Mouse (Mus musculus) embryonic facial prominence, embryonic 15.5 days (tissue): Measurements from ENCODE around the gene Pde4b. TPM values are rescaled to one million over a fixed set of nuclear protein-coding genes. Genes with fewer than 3 reads are reported as not detected.

Source experiments
- ATAC-seq: fragments of 200-750 bp; cut with Nextera tagmentation; 2 replicates; pipeline ENCODE4 v1.8.0; 2017; ENCODE audit warnings: low read depth, moderate TSS enrichment; ENCODE audit not compliant: insufficient number of reproducible peaks, low FRiP score, low TSS enrichment
- H3K27ac ChIP-seq: fragments of 300-500 bp; sonication (generic); replicated peaks from 2 replicates; pipeline ENCODE4 v1.5.1; 2015; ENCODE audit warnings: mild to moderate bottlenecking, inconsistent platforms
- H3K27me3 ChIP-seq: fragments of 300-500 bp; sonication (generic); 2 replicates; pipeline ENCODE4 v1.6.1; 2015; ENCODE audit warnings: inconsistent platforms
- H3K36me3 ChIP-seq: fragments of 300-500 bp; sonication (generic); 2 replicates; pipeline ENCODE4 v1.6.1; 2015; ENCODE audit warnings: mild to moderate bottlenecking, inconsistent platforms
- H3K4me1 ChIP-seq: fragments of 300-500 bp; sonication (generic); 2 replicates; pipeline ENCODE4 v1.6.1; 2015; ENCODE audit warnings: inconsistent platforms
- H3K4me2 ChIP-seq: fragments of 300-500 bp; sonication (generic); replicated peaks from 2 replicates; pipeline ENCODE4 v1.6.1; 2015; ENCODE audit warnings: mild to moderate bottlenecking, inconsistent platforms
- H3K4me3 ChIP-seq: fragments of 300-500 bp; sonication (generic); replicated peaks from 2 replicates; pipeline ENCODE4 v1.5.1; 2015; ENCODE audit warnings: mild to moderate bottlenecking, inconsistent platforms
- H3K9ac ChIP-seq: fragments of 300-500 bp; sonication (generic); 2 replicates; pipeline ENCODE4 v1.6.1; 2015; ENCODE audit warnings: inconsistent platforms
- H3K9me3 ChIP-seq: fragments of 300-500 bp; sonication (generic); replicated peaks from 2 replicates; pipeline ENCODE4 v1.6.1; 2016; ENCODE audit warnings: inconsistent platforms
- WGBS: fragments of 180-500 bp; shearing (Covaris S2); methylation state at CpG from one replicate; pipeline ENCODE4 v1.1.7; 2015; 5-methylcytosine and 5-hydroxymethylcytosine counted together
- polyA plus RNA-seq: library from polyadenylated mRNA; unstranded; fragments of >200 nt; fragmentation: Nextera tagmentation; extraction: Ambion mirVana; gene quantifications from 2 replicates; pipeline ENCODE4 v1.2.1, GENCODE M21; 2015

The Pde4b gene
- polyA plus RNA-seq, 1 experiment from 2014 or later = 17.1 TPM

GRCm38 (mm10) chr4:102297558-102297957 lies 210.2 kb downstream of the Pde4b start:
- Histone ChIP-seq H3K36me3 (no peaks in the 10 kb centered on the region), H3K4me1 (no peaks in the 10 kb centered on the region), H3K9me3 (no peaks in the 10 kb centered on the region), H3K27me3 (no peaks in the 10 kb centered on the region), H3K4me2 (no peak overlapping the region), H3K27ac (no peak overlapping the region), H3K9ac (no peak overlapping the region), H3K4me3 (no peak overlapping the region)
- ATAC-seq = no peak

GRCm38 (mm10) chr4:102302568-102302967 lies 215.2 kb downstream of the Pde4b start:
- H3K36me3 ChIP-seq = no peaks in the 10 kb centered on the region
- 77% methylated on average over 4 of the region's 4 CpGs for WGBS
- no peak for ATAC-seq

GRCm38 (mm10) chr4:102307661-102308297 lies 220.4 kb downstream of the Pde4b start:
- H3K9me3 ChIP-seq = no peaks in the 10 kb centered on the region
- H3K36me3 ChIP-seq = no peaks in the 10 kb centered on the region
- no peak overlapping the region for H3K27ac ChIP-seq
- no peaks in the 10 kb centered on the region for H3K4me1 ChIP-seq
- no peak for ATAC-seq
- H3K27me3 ChIP-seq = no peaks in the 10 kb centered on the region
- H3K4me3 ChIP-seq = no peak overlapping the region
- no peak overlapping the region for H3K9ac ChIP-seq
- no peak overlapping the region for H3K4me2 ChIP-seq
- 73% methylated on average over 4 of the region's 4 CpGs for WGBS

More at GRCm38 (mm10) chr4:102302568-102302967, 215.2 kb downstream of the Pde4b start:
- Histone ChIP-seq H3K4me1 (no peaks in the 10 kb centered on the region), H3K27me3 (no peaks in the 10 kb centered on the region), H3K9ac (no peak overlapping the region), H3K4me2 (no peak overlapping the region), H3K9me3 (no peaks in the 10 kb centered on the region), H3K4me3 (no peak overlapping the region), H3K27ac (no peak overlapping the region)

GRCm38 (mm10) chr4:102310630-102311029 lies 223.3 kb downstream of the Pde4b start:
- Histone ChIP-seq H3K4me2 (no peak overlapping the region), H3K9me3 (no peaks in the 10 kb centered on the region), H3K36me3 (no peaks in the 10 kb centered on the region), H3K9ac (no peak overlapping the region), H3K4me1 (no peaks in the 10 kb centered on the region), H3K27ac (no peak overlapping the region), H3K4me3 (no peak overlapping the region), H3K27me3 (no peaks in the 10 kb centered on the region)
- ATAC-seq = no peak

- Histone ChIP-seq H3K4me1 (peaks cover 3% of the 10 kb centered on the region; the same call in 1 of the 2 replicates), H3K27me3 (no peaks in the 10 kb centered on the region), H3K36me3 (no peaks in the 10 kb centered on the region), H3K9me3 (no peaks in the 10 kb centered on the region), H3K27ac (no peak overlapping the region), H3K4me2 (no peak overlapping the region), H3K4me3 (no peak overlapping the region), H3K9ac (no peak overlapping the region)
- WGBS = 83% methylated on average over 2 of the region's 2 CpGs
- ATAC-seq = no peak
Observed at GRCm38 (mm10) chr4:102316011-102316410, 228.7 kb downstream of the Pde4b start.

GRCm38 (mm10) chr4:102316699-102317285 lies 229.4 kb downstream of the Pde4b start:
- WGBS = 34% methylated on average over 5 of the region's 5 CpGs
- Histone ChIP-seq H3K4me2 (no peak overlapping the region), H3K27me3 (no peaks in the 10 kb centered on the region), H3K36me3 (no peaks in the 10 kb centered on the region), H3K9ac (no peak overlapping the region), H3K9me3 (no peaks in the 10 kb centered on the region), H3K4me3 (no peak overlapping the region), H3K27ac (no peak overlapping the region), H3K4me1 (peaks cover 3% of the 10 kb centered on the region; the same call in 1 of the 2 replicates)
- ATAC-seq = no peak

- no peak overlapping the region for H3K27ac ChIP-seq
- WGBS = 82% methylated on average over 6 of the region's 6 CpGs
- H3K9ac ChIP-seq = no peak overlapping the region
- H3K27me3 ChIP-seq = no peaks in the 10 kb centered on the region
- H3K9me3 ChIP-seq = no peaks in the 10 kb centered on the region
- peaks cover 3% of the 10 kb centered on the region; the same call in 1 of the 2 replicates for H3K4me1 ChIP-seq
- H3K4me3 ChIP-seq = no peak overlapping the region
- no peak for ATAC-seq
- H3K36me3 ChIP-seq = no peaks in the 10 kb centered on the region
- H3K4me2 ChIP-seq = no peak overlapping the region
Observed at GRCm38 (mm10) chr4:102318596-102318995, 231.3 kb downstream of the Pde4b start.

GRCm38 (mm10) chr4:102321340-102321739 lies 234.0 kb downstream of the Pde4b start:
- peaks cover 3% of the 10 kb centered on the region; the same call in 1 of the 2 replicates for H3K4me1 ChIP-seq
- no peak overlapping the region for H3K9ac ChIP-seq
- H3K36me3 ChIP-seq = no peaks in the 10 kb centered on the region
- H3K4me3 ChIP-seq = no peak overlapping the region
- H3K27ac ChIP-seq = no peak overlapping the region
- WGBS = 67% methylated on average over 3 of the region's 3 CpGs
- no peak overlapping the region for H3K4me2 ChIP-seq
- H3K27me3 ChIP-seq = no peaks in the 10 kb centered on the region
- no peaks in the 10 kb centered on the region for H3K9me3 ChIP-seq
- ATAC-seq = no peak

- 80% methylated on average over 2 of the region's 2 CpGs for WGBS
Observed at GRCm38 (mm10) chr4:102332386-102332785, 245.0 kb downstream of the Pde4b start.

GRCm38 (mm10) chr4:102332885-102333284 lies 245.5 kb downstream of the Pde4b start:
- WGBS = 73% methylated on average over 4 of the region's 4 CpGs
- Histone ChIP-seq H3K9me3 (no peaks in the 10 kb centered on the region), H3K9ac (no peak overlapping the region), H3K4me3 (no peak overlapping the region), H3K27ac (no peak overlapping the region), H3K36me3 (no peaks in the 10 kb centered on the region), H3K4me1 (no peaks in the 10 kb centered on the region), H3K27me3 (no peaks in the 10 kb centered on the region), H3K4me2 (no peak overlapping the region)
- no peak for ATAC-seq

More at GRCm38 (mm10) chr4:102332386-102332785, 245.0 kb downstream of the Pde4b start:
- no peak overlapping the region for H3K9ac ChIP-seq
- no peak overlapping the region for H3K4me3 ChIP-seq
- no peaks in the 10 kb centered on the region for H3K9me3 ChIP-seq
- H3K4me2 ChIP-seq = no peak overlapping the region
- no peaks in the 10 kb centered on the region for H3K4me1 ChIP-seq
- H3K27ac ChIP-seq = no peak overlapping the region
- ATAC-seq = no peak
- H3K27me3 ChIP-seq = no peaks in the 10 kb centered on the region
- no peaks in the 10 kb centered on the region for H3K36me3 ChIP-seq

GRCm38 (mm10) chr4:102346911-102347492 lies 259.7 kb downstream of the Pde4b start:
- Histone ChIP-seq H3K4me3 (no peak overlapping the region), H3K9ac (no peak overlapping the region), H3K4me1 (no peaks in the 10 kb centered on the region), H3K4me2 (no peak overlapping the region), H3K36me3 (no peaks in the 10 kb centered on the region), H3K9me3 (no peaks in the 10 kb centered on the region), H3K27ac (no peak overlapping the region), H3K27me3 (no peaks in the 10 kb centered on the region)
- WGBS = 63% methylated on average over 4 of the region's 4 CpGs
- ATAC-seq = no peak
